Mouse (Mus musculus) adrenal gland, postnatal 25 days (tissue): ENCODE data around the gene Olfr943. TPM values are rescaled to one million over a fixed set of nuclear protein-coding genes. Genes with fewer than 3 reads are reported as not detected.

Source experiments
- DNase-seq: peaks from one replicate; pipeline ENCODE4 v3.0.0; 2021; ENCODE audit warnings: mixed read lengths
- long read RNA-seq: library from polyadenylated mRNA; stranded (forward); transcript quantifications from one replicate; pipeline ENCODE4 v2.0.0, GENCODE M21; 2021
- total RNA-seq: library from RNA; stranded (reverse); gene quantifications from 2 replicates; pipeline ENCODE4 v1.2.3, GENCODE M21; 2021

The Olfr943 gene
- not detected in 2 replicates for total RNA-seq
- long read RNA-seq, partial matches to known transcripts: 0 of 1 reads
- long read RNA-seq, other reads (novel, unspliced or antisense): 1 of 1 reads

DNA sequence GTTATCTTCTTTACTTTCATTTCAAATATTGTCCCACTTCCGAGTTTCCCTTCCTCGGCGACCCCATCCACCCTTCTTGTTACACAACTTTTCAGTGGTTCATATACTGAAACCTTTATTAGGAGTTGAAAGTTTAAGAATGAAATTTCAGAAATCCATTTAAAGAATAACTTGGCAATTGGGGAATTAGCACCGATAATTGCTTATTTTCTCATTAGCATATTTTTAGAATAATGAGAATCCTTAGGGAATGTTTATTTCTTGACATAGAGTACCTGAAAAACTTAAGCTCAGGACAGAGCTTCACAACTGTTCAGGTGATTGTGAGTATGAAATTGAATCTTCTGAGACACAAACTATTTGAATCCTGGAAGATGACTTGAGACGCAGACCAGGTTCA is at the start of gene Olfr943:
Olfr943 (plus strand) TSS at position 301 of the 400 bp plus-strand sequence.
- DNase-seq: no peak

DNA sequence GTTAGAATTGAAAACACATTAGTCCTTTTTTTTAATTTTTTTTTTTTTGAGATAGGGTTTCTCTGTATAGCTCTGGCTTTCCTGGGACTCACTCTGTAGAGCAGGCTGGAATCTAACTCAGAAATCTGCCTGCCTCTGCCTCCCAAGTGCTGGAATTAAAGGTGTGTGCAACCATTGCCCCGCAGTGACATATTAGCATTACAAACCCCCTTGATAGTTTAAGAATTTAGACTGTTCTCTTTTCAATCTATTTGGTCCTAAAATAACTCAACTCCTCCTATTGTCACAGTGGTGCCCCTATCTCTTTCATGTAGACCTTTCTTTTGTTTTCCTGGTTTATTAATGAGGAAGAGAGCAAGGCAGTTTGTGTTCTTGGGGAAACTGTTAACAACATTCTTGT is 38.8 kb upstream of the Olfr943 start:
- DNase-seq: no peak

DNA sequence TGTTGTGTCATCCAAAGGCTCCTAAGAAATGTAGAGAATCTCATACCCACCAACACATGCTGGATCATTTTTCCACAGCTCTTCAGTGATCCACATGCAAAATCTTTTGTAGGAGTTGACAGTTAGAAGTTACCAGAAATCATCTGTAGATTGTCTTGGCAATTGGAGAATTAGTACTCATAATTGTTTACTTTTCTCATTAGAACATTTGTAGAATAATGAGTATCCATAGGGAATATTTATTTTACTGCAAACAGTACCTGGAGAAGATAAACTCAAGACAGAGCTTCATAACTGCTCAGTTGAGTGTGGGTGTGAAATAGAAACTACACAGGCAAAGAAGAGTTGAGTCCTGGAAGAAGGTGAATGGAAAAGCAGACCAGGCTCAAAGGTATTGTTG is 38.3 kb upstream of the Olfr943 start, which contains the start of gene Olfr27:
Olfr27 (plus strand) TSS at position 301 of the 400 bp plus-strand sequence.
- DNase-seq: no peak

DNA sequence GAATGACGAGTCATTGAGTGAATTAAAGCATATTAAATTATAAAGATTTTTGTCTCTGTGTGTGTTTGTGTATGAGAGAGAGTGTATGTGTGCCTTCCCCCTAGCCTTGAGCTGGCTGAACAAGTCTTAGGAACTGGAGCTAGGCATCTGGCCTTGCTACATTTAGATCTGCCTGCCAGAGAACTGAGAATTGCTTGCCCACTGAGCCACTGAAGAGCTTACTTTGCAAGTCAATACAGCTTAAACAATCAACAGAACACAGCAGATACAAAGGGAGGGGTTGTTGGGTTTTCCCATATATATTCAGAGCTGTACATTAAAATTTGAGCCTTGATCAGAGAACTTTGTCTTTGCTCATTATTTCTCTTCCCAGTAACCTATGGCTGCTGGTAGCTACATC is 13.7 kb upstream of the Olfr943 start:
- DNase-seq: no peak

DNA sequence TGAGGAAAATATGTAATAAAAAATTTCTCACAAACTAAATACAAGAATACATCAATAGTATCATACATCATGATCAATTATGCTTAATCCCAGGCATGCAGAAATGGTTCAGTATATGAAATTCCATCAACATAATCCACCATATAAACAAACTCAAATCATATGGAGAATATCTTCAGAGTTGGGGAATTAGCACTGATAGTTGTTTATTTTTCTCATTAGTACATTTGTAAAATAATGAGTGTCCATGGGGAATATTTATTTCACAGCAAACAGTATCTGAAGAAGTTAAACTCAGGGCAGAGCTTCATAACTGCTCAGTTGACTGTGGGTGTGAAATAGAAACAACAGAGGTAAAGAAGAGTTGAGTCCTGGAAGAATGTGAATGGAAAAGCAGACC is 35.5 kb downstream of the Olfr943 start, which contains the start of gene Olfr944:
Olfr944 (plus strand) TSS at position 301 of the 400 bp plus-strand sequence.
- no peak for DNase-seq

Other genes with a start within 250 kb of the Olfr943 start
- gene Olfr930, start 236.5 kb upstream of the Olfr943 start, total RNA-seq: not detected in 2 replicates
- not detected in 2 replicates for gene Olfr933, start 194.0 kb upstream of the Olfr943 start, total RNA-seq
- gene Olfr934, start 178.0 kb upstream of the Olfr943 start, total RNA-seq: not detected in 2 replicates
- not detected in 2 replicates for gene Olfr935, start 166.6 kb upstream of the Olfr943 start, total RNA-seq
- not detected in 2 replicates for gene Olfr146, start 142.9 kb upstream of the Olfr943 start, total RNA-seq
- not detected in 2 replicates for gene Olfr937, start 101.4 kb upstream of the Olfr943 start, total RNA-seq
- gene Olfr938, start 87.4 kb upstream of the Olfr943 start, total RNA-seq: not detected in 2 replicates
- not detected in 2 replicates for gene Olfr27, start 38.2 kb upstream of the Olfr943 start, total RNA-seq
- not detected in 2 replicates for gene Olfr944, start 35.6 kb downstream of the Olfr943 start, total RNA-seq
- not detected in 2 replicates for gene Olfr1537, start 83.7 kb downstream of the Olfr943 start, total RNA-seq
- gene Olfr945, start 110.5 kb downstream of the Olfr943 start, total RNA-seq: not detected in 2 replicates
- gene Olfr948, start 159.7 kb downstream of the Olfr943 start, total RNA-seq: not detected in 2 replicates
- not detected in 2 replicates for gene Olfr951, start 221.1 kb downstream of the Olfr943 start, total RNA-seq